Mouse (Mus musculus): ENCODE data around the gene Rnf182. TPM values are rescaled to one million over a fixed set of nuclear protein-coding genes. Genes with fewer than 3 reads are reported as not detected.

Rnf182 gene
- total RNA-seq (2018; cell fraction: chromatin; rRNA removed): not detected
- total RNA-seq (2018; cell fraction: cytosol; rRNA removed): under 1 TPM in 1 of 26 experiments, not detected in 25; 0.05 TPM
- total RNA-seq (2018; cell fraction: nucleus; rRNA removed): not detected
- polyA plus RNA-seq (2018): not detected in 3 replicates

DNA sequence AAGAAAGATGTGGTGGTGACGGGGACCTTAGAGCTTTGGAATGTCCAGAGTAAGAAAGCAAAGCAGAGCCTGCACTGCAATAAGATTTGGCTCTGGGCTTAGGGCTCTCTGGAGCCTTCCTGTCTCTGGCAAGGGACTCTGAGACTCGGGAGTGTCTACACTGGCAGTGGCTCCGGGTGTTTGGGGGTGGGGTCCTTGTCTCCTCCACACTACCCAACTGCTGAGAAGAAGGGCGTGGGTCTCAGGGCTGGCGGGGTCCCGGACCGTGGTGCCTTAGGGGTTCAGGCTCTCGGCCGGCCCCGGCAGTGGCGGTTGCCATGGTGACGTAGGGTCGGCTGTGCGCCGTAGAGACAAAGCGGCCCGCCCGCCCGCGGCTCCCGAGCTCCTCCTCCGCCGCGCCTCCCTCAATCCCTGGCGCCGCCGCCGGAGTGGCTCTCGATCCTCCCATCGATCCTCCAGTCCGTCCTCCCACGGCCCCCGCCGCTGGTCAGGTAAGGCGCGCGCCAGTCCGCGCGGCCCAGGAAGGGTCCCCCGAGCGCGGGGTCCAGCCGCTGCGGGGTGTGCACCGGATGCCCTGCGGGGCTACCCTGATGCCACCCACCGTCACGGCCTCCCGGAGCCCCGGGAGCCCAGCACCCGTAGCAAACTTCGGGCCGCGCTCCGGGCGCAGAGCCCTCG, at the start of gene Rnf182:
Gene Rnf182, plus strand, starts transcription at position 134 of the 678 bp plus-strand sequence.
- Histone ChIP-seq H3K79me2 (ENCODE audit: inconsistent target) (no peaks in the 10 kb centered on the region), H3K27ac (no peak within 1 kb of the TSS), H3K36me3 (ENCODE audit: inconsistent target) (no peaks in the 10 kb centered on the region), H3K4me3 (ENCODE audit: inconsistent target) (peak within 1 kb of the TSS; percentile 9; the same call in 1 of the 2 replicates)
- 2% methylated on average over 49 of the region's 58 CpGs for WGBS (ENCODE audit: missing documents)

DNA sequence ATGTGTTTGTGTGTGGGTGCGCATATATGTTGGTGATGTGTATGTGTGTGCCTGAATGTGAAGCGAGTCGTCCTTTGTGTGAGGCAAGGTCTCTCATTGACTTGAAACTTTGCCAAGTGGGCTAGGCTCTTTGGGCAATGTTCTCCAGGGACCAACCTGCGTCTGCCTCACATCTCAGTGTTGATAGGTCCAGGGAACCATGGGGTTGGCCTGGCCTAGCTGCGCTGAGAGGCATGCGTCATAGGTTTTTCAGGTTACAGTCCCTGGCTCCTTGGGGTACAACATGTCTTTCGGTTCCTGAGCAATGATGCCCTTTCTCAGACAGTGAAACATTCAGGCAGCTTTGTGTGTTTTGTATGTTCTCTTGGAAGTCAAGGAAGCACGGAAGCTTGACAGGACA, 49.3 kb upstream of the Rnf182 start:
- 97% methylated on average over 8 of the region's 8 CpGs for WGBS (ENCODE audit: missing documents)
- H3K36me3 ChIP-seq (ENCODE audit: inconsistent target): no peaks in the 10 kb centered on the region
- no peak overlapping the region for H3K27ac ChIP-seq
- no peaks in the 10 kb centered on the region for H3K79me2 ChIP-seq (ENCODE audit: inconsistent target)
- H3K4me3 ChIP-seq (ENCODE audit: inconsistent target): no peak overlapping the region

DNA sequence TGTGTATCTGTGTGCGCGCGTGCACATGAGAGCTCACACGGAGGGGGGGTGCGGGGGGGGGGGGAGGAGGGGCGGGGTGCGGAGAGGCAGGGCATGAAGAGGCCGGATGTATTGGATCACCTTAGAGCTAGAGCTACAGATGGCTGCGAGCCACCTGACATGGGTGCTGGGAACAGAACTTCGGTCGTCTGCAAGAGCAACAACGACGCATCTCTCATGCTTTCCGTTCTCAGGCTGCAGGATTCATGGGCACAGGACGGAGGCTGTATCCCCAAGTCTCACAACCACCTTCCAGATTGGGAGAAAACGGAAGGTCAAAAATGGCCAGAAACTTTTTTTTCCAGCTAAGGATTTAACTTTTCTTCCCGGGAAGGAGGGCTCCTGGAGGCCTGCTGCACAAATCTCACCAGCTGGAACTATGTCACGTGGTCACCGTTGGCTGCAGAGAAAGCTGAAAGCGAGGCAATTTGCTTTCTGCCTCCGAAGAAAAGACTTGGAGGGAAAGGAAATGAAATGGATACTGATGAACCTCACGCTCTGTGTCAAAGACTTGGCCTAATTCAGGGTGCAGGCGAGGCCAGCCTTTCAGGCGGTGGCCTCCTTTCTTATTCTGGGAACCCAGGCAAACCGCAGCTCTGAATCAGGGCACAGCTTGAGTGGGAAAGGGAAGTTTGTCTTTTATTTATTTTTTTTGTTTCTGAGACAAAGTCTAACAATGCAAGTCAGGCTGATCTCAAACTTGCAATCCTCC, 48.2 kb upstream of the Rnf182 start:
- Histone ChIP-seq H3K36me3 (ENCODE audit: inconsistent target) (no peaks in the 10 kb centered on the region), H3K79me2 (ENCODE audit: inconsistent target) (no peaks in the 10 kb centered on the region), H3K27ac (no peak overlapping the region), H3K4me3 (ENCODE audit: inconsistent target) (no peak overlapping the region)
- WGBS (ENCODE audit: missing documents): 76% methylated on average over 20 of the region's 25 CpGs

GRCm38 (mm10) chr13:43573979-43574378, 41.5 kb upstream of the Rnf182 start:
- Histone ChIP-seq H3K4me3 (ENCODE audit: inconsistent target) (no peak overlapping the region), H3K36me3 (ENCODE audit: inconsistent target) (no peaks in the 10 kb centered on the region), H3K79me2 (ENCODE audit: inconsistent target) (no peaks in the 10 kb centered on the region), H3K27ac (no peak overlapping the region)
- WGBS (ENCODE audit: missing documents): 75% methylated on average over 2 of the region's 2 CpGs

GRCm38 (mm10) chr13:43575431-43575830, 40.1 kb upstream of the Rnf182 start:
- Histone ChIP-seq H3K4me3 (ENCODE audit: inconsistent target) (no peak overlapping the region), H3K27ac (no peak overlapping the region), H3K36me3 (ENCODE audit: inconsistent target) (no peaks in the 10 kb centered on the region), H3K79me2 (ENCODE audit: inconsistent target) (no peaks in the 10 kb centered on the region)
- WGBS (ENCODE audit: missing documents): 95% methylated on average over 5 of the region's 5 CpGs

- no peaks in the 10 kb centered on the region for H3K36me3 ChIP-seq (ENCODE audit: inconsistent target)
- H3K27ac ChIP-seq: no peak overlapping the region
- 64% methylated on average over 5 of the region's 5 CpGs for WGBS (ENCODE audit: missing documents)
- no peaks in the 10 kb centered on the region for H3K79me2 ChIP-seq (ENCODE audit: inconsistent target)
- no peak overlapping the region for H3K4me3 ChIP-seq (ENCODE audit: inconsistent target)
Observed at GRCm38 (mm10) chr13:43577254-43577653, 38.3 kb upstream of the Rnf182 start.

GRCm38 (mm10) chr13:43577766-43578165, 37.7 kb upstream of the Rnf182 start:
- WGBS (ENCODE audit: missing documents): 89% methylated on average over 12 of the region's 12 CpGs
- H3K79me2 ChIP-seq (ENCODE audit: inconsistent target): no peaks in the 10 kb centered on the region
- no peaks in the 10 kb centered on the region for H3K36me3 ChIP-seq (ENCODE audit: inconsistent target)
- H3K27ac ChIP-seq: no peak overlapping the region
- no peak overlapping the region for H3K4me3 ChIP-seq (ENCODE audit: inconsistent target)

- 35% methylated on average over 18 of the region's 18 CpGs for WGBS (ENCODE audit: missing documents)
Observed at GRCm38 (mm10) chr13:43579740-43580139, 35.8 kb upstream of the Rnf182 start.

DNA sequence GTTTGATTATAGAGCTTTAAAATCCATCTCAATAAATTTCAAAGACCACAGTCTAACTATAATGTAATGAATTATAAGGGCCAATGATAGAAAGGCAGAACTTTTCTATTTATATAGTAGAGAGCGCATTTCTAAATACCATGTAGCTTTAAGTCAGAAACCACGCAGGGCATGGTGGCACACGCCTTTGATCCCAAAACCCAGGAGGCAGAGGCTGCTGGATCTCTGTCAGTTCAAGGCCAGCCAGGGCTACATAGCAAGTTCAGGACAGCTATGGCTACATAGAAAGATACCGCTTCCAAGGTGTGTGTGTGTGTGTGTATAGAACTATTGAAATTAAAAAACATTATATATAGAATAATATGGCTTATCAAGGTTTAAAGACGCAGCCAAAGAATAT, 34.8 kb upstream of the Rnf182 start:
- no peak overlapping the region for H3K27ac ChIP-seq
- 96% methylated on average over 4 of the region's 5 CpGs for WGBS (ENCODE audit: missing documents)
- no peaks in the 10 kb centered on the region for H3K79me2 ChIP-seq (ENCODE audit: inconsistent target)
- no peaks in the 10 kb centered on the region for H3K36me3 ChIP-seq (ENCODE audit: inconsistent target)
- no peak overlapping the region for H3K4me3 ChIP-seq (ENCODE audit: inconsistent target)

More at GRCm38 (mm10) chr13:43579740-43580139, 35.8 kb upstream of the Rnf182 start:
- H3K4me3 ChIP-seq (ENCODE audit: inconsistent target): no peak overlapping the region
- H3K27ac ChIP-seq: no peak overlapping the region
- no peaks in the 10 kb centered on the region for H3K79me2 ChIP-seq (ENCODE audit: inconsistent target)
- no peaks in the 10 kb centered on the region for H3K36me3 ChIP-seq (ENCODE audit: inconsistent target)

DNA sequence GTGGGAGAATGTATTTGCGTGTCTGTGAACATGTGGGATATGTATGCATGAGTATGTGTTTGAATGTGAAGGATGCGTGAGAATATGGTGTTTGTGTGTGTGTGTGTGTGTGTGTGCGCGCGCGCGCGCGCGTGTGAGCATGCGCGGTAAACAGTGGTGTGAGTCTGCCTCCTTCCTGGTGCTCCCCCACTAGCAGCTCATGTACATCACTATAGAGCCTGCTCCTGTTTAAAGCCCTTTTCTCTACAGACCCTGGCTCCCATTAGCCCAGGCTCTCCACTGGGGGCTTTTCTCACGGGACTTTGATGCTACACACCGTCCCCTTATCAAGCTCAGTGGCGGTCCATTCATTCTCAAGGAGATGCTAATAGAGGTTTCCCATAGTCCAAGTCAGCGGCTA, 32.5 kb upstream of the Rnf182 start:
- Histone ChIP-seq H3K36me3 (ENCODE audit: inconsistent target) (no peaks in the 10 kb centered on the region), H3K4me3 (ENCODE audit: inconsistent target) (no peak overlapping the region), H3K27ac (no peak overlapping the region), H3K79me2 (ENCODE audit: inconsistent target) (no peaks in the 10 kb centered on the region)
- WGBS (ENCODE audit: missing documents): 66% methylated on average over 16 of the region's 16 CpGs

DNA sequence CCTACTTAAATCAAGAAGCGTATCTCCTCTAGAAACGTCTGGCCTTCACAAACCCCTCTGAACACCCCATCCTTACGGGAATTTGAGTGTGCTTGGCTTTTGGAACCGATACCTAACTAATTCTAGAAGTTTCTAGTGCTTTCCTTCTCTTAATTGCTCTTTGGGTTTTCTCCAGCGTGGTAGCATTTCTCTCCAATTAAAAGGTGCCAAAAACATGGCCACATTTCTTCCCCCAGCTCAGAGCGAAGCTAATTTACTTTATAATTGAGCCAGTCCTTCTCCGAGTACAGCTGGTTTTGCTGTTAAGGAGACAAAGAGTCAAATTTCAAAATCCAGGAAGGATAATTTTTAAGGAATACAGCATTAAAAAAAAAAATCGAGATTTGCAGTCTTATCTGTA, 32.0 kb upstream of the Rnf182 start:
- 78% methylated on average over 8 of the region's 8 CpGs for WGBS (ENCODE audit: missing documents)
- H3K79me2 ChIP-seq (ENCODE audit: inconsistent target): no peaks in the 10 kb centered on the region
- no peak overlapping the region for H3K27ac ChIP-seq
- H3K36me3 ChIP-seq (ENCODE audit: inconsistent target): no peaks in the 10 kb centered on the region
- no peak overlapping the region for H3K4me3 ChIP-seq (ENCODE audit: inconsistent target)

- no peak overlapping the region for H3K27ac ChIP-seq
- 77% methylated on average over 2 of the region's 2 CpGs for WGBS (ENCODE audit: missing documents)
- H3K4me3 ChIP-seq (ENCODE audit: inconsistent target): no peak overlapping the region
Observed at GRCm38 (mm10) chr13:43585335-43585734, 30.2 kb upstream of the Rnf182 start.

GRCm38 (mm10) chr13:43586966-43587365, 28.5 kb upstream of the Rnf182 start:
- Histone ChIP-seq H3K27ac (no peak overlapping the region), H3K36me3 (ENCODE audit: inconsistent target) (no peaks in the 10 kb centered on the region), H3K4me3 (ENCODE audit: inconsistent target) (no peak overlapping the region), H3K79me2 (ENCODE audit: inconsistent target) (no peaks in the 10 kb centered on the region)
- 98% methylated on average over 3 of the region's 3 CpGs for WGBS (ENCODE audit: missing documents)

More at GRCm38 (mm10) chr13:43585335-43585734, 30.2 kb upstream of the Rnf182 start:
- Histone ChIP-seq H3K79me2 (ENCODE audit: inconsistent target) (no peaks in the 10 kb centered on the region), H3K36me3 (ENCODE audit: inconsistent target) (no peaks in the 10 kb centered on the region)

- no peak overlapping the region for H3K27ac ChIP-seq
- no peaks in the 10 kb centered on the region for H3K36me3 ChIP-seq (ENCODE audit: inconsistent target)
- 93% methylated on average over 11 of the region's 14 CpGs for WGBS (ENCODE audit: missing documents)
- no peak overlapping the region for H3K4me3 ChIP-seq (ENCODE audit: inconsistent target)
- no peaks in the 10 kb centered on the region for H3K79me2 ChIP-seq (ENCODE audit: inconsistent target)
Observed at GRCm38 (mm10) chr13:43587844-43588840, 27.4 kb upstream of the Rnf182 start.
